Mouse (Mus musculus): ENCODE data around the gene Ttll9.
A peak's percentile ranks its signal among the peaks of the same experiment; 100 is the strongest.

Ttll9 gene

GRCm38 (mm10) chr2:153013724-153014515, 51.6 kb downstream of the Ttll9 start:
- DNase-seq (ENCODE audit: low spot score in 2 of 2): no peak

DNA sequence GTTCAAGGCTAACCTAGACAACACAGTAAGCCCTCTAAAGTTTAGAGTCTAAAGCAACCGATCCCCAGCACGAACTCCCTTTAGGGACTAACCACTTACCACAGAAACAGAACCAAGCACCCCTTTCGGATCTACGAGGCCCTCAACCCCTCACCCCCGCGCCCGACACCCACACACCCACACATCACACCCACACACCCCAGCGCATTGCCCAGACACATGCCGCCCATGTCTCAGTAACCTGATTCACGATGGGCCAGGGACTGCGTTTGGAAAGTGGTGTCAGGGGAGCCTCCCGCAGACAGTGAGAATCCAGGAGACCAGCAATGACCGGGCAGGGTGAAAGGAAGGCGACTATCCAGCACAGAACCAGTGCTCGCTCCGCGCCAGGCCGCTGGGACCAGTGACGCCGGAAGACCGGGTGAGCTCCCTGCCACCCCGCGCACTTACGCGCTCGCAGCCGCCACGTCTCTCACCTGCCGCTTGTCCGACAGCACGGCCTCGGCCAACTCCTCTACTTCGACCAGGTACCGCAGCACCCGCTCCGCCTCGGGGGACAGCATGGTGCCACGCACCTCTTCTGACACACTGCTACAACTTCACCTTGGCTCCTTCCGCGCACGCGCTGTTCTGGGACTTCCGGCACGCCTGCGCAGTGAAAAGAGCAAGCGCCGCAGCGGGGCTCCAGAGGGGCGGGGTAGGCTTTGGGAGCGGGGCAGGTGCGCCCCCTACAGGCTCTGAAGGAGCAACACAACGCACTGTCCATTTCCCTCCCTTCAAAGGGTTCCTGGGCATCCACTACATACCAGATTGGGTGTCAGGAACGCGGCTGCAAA, 52.7 kb downstream of the Ttll9 start, which contains the start of gene Pdrg1:
Gene Pdrg1, minus strand, starts transcription at position 670 of the 836 bp plus-strand sequence.
- DNase-seq (ENCODE audit: low spot score in 2 of 2): peak; percentile 95 to 97

- no peak for DNase-seq (ENCODE audit: low spot score in 2 of 2)
Observed at GRCm38 (mm10) chr2:153015804-153016203, 53.5 kb downstream of the Ttll9 start.

DNA sequence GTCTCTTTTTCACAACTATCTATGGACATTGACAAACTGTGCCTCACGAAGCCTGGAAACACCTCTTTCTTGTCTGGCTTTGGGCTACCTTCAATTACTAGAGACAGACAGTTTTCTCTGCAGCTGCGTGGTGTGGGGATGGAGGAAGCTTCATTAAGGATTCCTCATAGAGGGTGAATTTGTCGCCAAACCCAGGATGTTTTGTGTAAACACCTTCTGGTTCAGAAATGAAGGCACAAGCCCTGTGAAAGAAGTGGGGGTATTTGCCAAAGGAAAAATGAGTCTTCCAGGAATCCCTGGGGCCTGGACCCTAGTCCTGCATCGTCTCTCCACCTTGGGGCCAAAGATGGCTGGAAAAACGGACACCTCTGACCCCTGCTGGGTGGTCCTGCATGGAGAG, 54.5 kb downstream of the Ttll9 start:
- DNase-seq (ENCODE audit: low spot score in 2 of 2): no peak

DNA sequence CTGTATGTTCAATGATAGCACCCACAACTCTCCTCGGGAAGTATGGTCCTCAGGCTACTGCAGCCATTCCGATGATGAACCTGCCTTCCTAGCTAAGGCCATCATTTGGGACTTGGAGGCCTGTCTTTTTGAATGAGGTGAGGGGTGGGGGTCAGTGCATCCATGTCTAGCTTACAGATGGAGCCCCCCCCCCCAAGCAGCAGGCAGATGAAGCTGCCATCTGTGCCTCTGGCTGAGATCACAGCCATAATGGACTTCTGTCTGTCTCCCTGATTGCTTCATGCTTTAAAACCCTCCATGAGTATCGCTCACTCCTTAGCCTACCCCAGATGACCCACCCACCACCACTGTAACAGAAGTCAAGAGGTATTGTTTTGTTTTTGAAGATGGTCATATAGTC, 57.1 kb downstream of the Ttll9 start:
- DNase-seq (ENCODE audit: low spot score in 2 of 2): no peak

GRCm38 (mm10) chr2:153021163-153021562, 58.9 kb downstream of the Ttll9 start:
- DNase-seq (ENCODE audit: low spot score in 2 of 2): no peak

DNA sequence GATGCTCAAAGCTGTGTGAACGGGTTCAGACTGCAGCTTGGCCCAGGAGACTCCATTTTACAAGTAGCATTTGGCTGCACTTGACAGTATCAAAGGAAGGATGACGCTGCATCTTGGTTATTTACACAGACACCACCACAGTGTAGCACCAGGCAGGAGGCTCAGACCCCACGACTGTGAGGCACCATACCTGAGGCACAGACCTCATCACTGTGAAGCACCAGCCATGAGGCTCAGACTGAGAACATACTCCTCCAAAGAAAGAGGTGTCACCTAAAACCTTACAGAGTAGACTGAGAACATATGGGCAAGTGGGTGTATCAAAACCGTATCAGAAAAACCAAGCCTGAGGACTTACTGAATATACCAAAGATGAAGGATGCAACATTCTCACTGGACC, 60.6 kb downstream of the Ttll9 start:
- no peak for DNase-seq (ENCODE audit: low spot score in 2 of 2)

- DNase-seq (ENCODE audit: low spot score in 2 of 2): no peak
Observed at GRCm38 (mm10) chr2:153026052-153026451, 63.8 kb downstream of the Ttll9 start.

GRCm38 (mm10) chr2:153027501-153027900, 65.2 kb downstream of the Ttll9 start:
- no peak for DNase-seq (ENCODE audit: low spot score in 2 of 2)

DNA sequence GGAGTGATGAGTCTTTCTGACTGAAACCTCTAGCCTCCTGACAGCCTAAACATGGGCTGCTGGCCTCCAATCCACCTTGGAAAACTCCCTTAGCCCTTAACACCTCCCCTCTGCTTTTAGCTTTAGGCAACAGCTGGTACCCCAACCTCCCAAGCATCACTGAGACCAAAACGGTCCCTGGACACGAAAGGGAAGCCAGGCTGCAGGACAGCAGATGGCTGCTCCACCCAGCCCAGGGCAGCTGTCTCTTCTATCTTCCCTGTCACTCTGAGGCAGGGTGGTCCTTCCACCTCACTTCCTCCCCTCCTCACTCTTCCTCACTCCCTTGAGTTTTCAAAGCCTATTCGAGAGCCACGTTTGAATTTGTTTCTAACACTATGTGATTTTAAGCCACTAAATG, 68.1 kb downstream of the Ttll9 start:
- DNase-seq (ENCODE audit: low spot score in 2 of 2): no peak

DNA sequence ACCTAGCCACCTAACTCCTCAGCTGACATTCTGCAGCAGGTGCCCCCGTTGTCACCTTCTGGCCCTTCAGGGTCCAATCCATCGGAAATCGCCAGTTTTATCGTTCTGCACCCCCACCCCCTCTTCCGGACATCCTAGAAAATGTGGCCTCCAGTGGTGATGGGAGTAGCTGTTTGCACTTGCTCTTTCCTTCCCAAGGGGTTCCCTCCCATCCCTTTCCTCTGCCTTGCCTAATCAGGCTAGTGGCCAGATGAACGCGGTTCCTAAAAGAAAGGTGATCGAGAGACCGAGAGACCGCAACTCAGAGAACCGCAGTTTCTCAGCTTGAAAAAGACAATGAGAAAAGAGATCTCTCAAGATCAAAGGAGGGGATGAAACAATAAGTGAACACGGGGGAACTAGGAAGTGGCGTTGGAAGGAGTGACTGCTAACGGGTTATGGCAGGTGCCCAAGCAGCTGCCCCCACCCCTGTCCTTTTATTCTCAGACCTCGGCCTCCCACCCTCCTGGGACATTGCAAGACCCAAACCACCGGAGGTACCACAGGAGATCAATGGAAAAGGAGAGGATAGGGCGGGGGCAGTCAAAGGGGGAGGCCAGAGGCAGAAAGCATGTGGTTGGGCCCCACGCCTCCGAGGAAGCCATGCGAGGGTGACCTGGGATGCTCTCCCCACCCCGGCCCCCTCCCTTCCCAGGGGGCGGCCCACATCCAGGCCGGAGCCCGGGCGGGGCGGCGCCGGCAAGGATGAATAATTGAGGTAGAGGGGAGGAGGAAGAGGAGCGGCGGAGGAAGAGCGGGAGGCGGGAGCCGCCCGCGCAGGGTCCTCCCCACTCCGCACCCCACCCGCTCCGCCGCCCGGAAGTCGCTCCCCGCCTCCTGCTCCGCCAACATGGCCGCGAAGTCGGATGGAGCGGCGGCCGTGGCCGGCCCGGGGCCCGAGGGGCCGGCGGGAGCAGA, 69.1 kb downstream of the Ttll9 start, which contains the start of gene Xkr7:
Gene Xkr7, plus strand, starts transcription at position 727 of the 957 bp plus-strand sequence.
- DNase-seq (ENCODE audit: low spot score in 2 of 2): peak; percentile 67 to 73

- DNase-seq (ENCODE audit: low spot score in 2 of 2): peak; percentile 60 to 75
Observed at GRCm38 (mm10) chr2:153032083-153032842, 70.0 kb downstream of the Ttll9 start.

- no peak for DNase-seq (ENCODE audit: low spot score in 2 of 2)
Observed at GRCm38 (mm10) chr2:153032973-153033372, 70.7 kb downstream of the Ttll9 start.

- no peak for DNase-seq (ENCODE audit: low spot score in 2 of 2)
Observed at GRCm38 (mm10) chr2:153033545-153034230, 71.4 kb downstream of the Ttll9 start.

GRCm38 (mm10) chr2:153036690-153037089, 74.4 kb downstream of the Ttll9 start:
- no peak for DNase-seq (ENCODE audit: low spot score in 2 of 2)

DNA sequence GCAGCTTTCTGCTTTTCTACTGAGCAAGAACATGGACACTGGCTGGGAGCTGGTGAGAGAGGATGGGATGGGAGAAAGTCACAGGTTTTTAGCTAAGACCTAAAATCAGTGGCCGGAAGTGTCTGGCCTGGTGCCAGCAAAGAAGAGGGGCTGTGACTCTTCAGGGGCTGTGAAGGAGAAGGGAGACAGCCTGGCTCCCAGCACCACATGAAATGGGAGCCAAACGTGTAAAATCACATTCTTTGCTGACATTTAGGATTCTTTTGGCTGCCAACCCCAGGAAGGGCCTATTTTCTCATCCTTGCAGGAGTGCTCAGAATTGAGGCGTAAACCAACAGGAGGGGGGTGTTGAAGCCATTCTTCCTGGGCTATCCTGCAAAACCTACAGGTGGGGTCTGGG, 81.6 kb downstream of the Ttll9 start:
- DNase-seq (ENCODE audit: low spot score in 2 of 2): peak; percentile 46 to 53

- DNase-seq (ENCODE audit: low spot score in 2 of 2): peak; percentile 77 to 81
Observed at GRCm38 (mm10) chr2:153045884-153046299, 83.6 kb downstream of the Ttll9 start.

- DNase-seq (ENCODE audit: low spot score in 2 of 2): peak; percentile 55 to 71
Observed at GRCm38 (mm10) chr2:153047828-153048465, 85.7 kb downstream of the Ttll9 start.

- peak; percentile 45 to 52 for DNase-seq (ENCODE audit: low spot score in 2 of 2)
Observed at GRCm38 (mm10) chr2:153049288-153049996, 87.2 kb downstream of the Ttll9 start.

All from right cerebral cortex, postnatal 10 days (tissue).